Mouse (Mus musculus) heart, adult 2 months (tissue): ENCODE results near the gene Gm5447. TPM values are rescaled to one million over a fixed set of nuclear protein-coding genes. Genes with fewer than 3 reads are reported as not detected.

Experiments used
- DNase-seq, 2 experiments: peaks; one replicate each; pipeline ENCODE4 v3.0.0; 2021
- H3K27ac ChIP-seq: fragments of 200-600 bp; 2 replicates; pipeline ENCODE4 v1.8.1; 2022
- H3K27me3 ChIP-seq: fragments of 200-500 bp; 2 replicates; pipeline ENCODE4 v1.6.1; 2012; ENCODE audit warnings: mild to moderate bottlenecking, low read length, inconsistent platforms, mixed read lengths; ENCODE audit not compliant: control insufficient read depth, insufficient read depth
- H3K36me3 ChIP-seq: fragments of 200-500 bp; 2 replicates; pipeline ENCODE4 v1.6.1; 2012; ENCODE audit warnings: low read length, inconsistent platforms; ENCODE audit not compliant: control insufficient read depth, insufficient read depth
- H3K4me1 ChIP-seq: fragments of 200-500 bp; 2 replicates; pipeline ENCODE4 v1.6.1; 2011; ENCODE audit warnings: low read length; ENCODE audit not compliant: control insufficient read depth, insufficient read depth
- H3K4me3 ChIP-seq: fragments of 200-600 bp; 2 replicates; pipeline ENCODE4 v1.8.1; 2022
- H3K79me2 ChIP-seq: fragments of 200-500 bp; replicated peaks from 2 replicates; pipeline ENCODE4 v1.6.1; 2012; ENCODE audit warnings: mild to moderate bottlenecking, inconsistent platforms, low read length, moderate library complexity, mixed read lengths; ENCODE audit not compliant: control insufficient read depth, insufficient read depth
- H3K9ac ChIP-seq: fragments of 200-500 bp; 2 replicates; pipeline ENCODE4 v1.6.1; 2012; ENCODE audit warnings: low read depth, mild to moderate bottlenecking, control low read depth, inconsistent platforms, low read length, mixed read lengths
- CTCF ChIP-seq: fragments of 200-600 bp; IDR thresholded peaks from 2 replicates; pipeline ENCODE4 v1.8.1; 2022; ENCODE audit warnings: antibody characterized with exemption, mild to moderate bottlenecking, moderate library complexity
- EP300 ChIP-seq: fragments of 200-500 bp; IDR thresholded peaks from 2 replicates; pipeline ENCODE4 v1.6.1; 2011; ENCODE audit warnings: low read depth, low read length, control low read depth; ENCODE audit not compliant: insufficient read depth
- POLR2A ChIP-seq: fragments of 200-500 bp; IDR thresholded peaks from 2 replicates; pipeline ENCODE4 v1.6.1; 2011; ENCODE audit warnings: mild to moderate bottlenecking, low read depth, low read length, control low read depth; ENCODE audit not compliant: insufficient read depth
- WGBS: fragments of 180-500 bp; shearing (Covaris S2); methylation state at CpG from one replicate; pipeline ENCODE4 v1.1.7; 2018; 5-methylcytosine and 5-hydroxymethylcytosine counted together
- intact Hi-C: fragments of 180-260 bp; cut with DNase I; formaldehyde crosslinking; loops from one replicate; pipeline ENCODE4 v1.15.1; 2025
- polyA plus RNA-seq: library from polyadenylated mRNA; depleted of rRNA; stranded (reverse); fragments of >200 nt; gene quantifications from 2 replicates; pipeline ENCODE4 v1.2.3, GENCODE M21; 2012
- total RNA-seq, 2 experiments: library from RNA; stranded (reverse); gene quantifications; 2 replicates each; pipeline ENCODE4 v1.2.3; 2021

Gene Gm5447
- total and polyA plus RNA-seq, 3 experiments = not detected

GRCm38 (mm10) chr13:30997526-30998253, 23.7 kb downstream of the Gm5447 start:
- Histone ChIP-seq H3K79me2 (no peaks in the 10 kb centered on the region), H3K27me3 (no peaks in the 10 kb centered on the region), H3K4me1 (no peaks in the 10 kb centered on the region; the same call in 1 of the 2 replicates), H3K4me3 (no peak overlapping the region), H3K36me3 (no peaks in the 10 kb centered on the region), H3K9ac (no peak overlapping the region), H3K27ac (no peak overlapping the region)
- DNase-seq = no peak
- intact Hi-C loops = loop anchor here (5.0 kb wide), 1 partner anchor 620 kb away; no protein-coding TSS in a partner anchor
- no peak for TF ChIP-seq EP300
- TF ChIP-seq CTCF = no peak
- no peak for TF ChIP-seq POLR2A
- WGBS = 85% methylated on average over 8 of the region's 8 CpGs

GRCm38 (mm10) chr13:30999799-31000198, 25.8 kb downstream of the Gm5447 start:
- intact Hi-C loops = loop anchor here (5.0 kb wide), 1 partner anchor 618 kb away; no protein-coding TSS in a partner anchor
- TF ChIP-seq EP300 = no peak
- TF ChIP-seq CTCF = no peak
- no peak for TF ChIP-seq POLR2A
- H3K27ac ChIP-seq = no peak overlapping the region
- WGBS = 73% methylated on average over 6 of the region's 6 CpGs
- H3K4me3 ChIP-seq = no peak overlapping the region
- no peaks in the 10 kb centered on the region for H3K36me3 ChIP-seq
- no peak for DNase-seq
- H3K9ac ChIP-seq = no peak overlapping the region
- H3K4me1 ChIP-seq = no peaks in the 10 kb centered on the region
- H3K79me2 ChIP-seq = no peaks in the 10 kb centered on the region
- H3K27me3 ChIP-seq = no peaks in the 10 kb centered on the region

GRCm38 (mm10) chr13:31004458-31004857, 30.5 kb downstream of the Gm5447 start:
- Histone ChIP-seq H3K27me3 (no peaks in the 10 kb centered on the region), H3K4me3 (no peak overlapping the region), H3K9ac (no peak overlapping the region), H3K36me3 (no peaks in the 10 kb centered on the region), H3K4me1 (no peaks in the 10 kb centered on the region), H3K27ac (no peak overlapping the region), H3K79me2 (no peaks in the 10 kb centered on the region)
- WGBS = 53% methylated on average over 12 of the region's 12 CpGs
- TF ChIP-seq POLR2A (no peak), CTCF (no peak), EP300 (no peak)
- no peak for DNase-seq
- intact Hi-C loops = no loop called here

- Histone ChIP-seq H3K79me2 (no peaks in the 10 kb centered on the region), H3K27me3 (no peaks in the 10 kb centered on the region), H3K36me3 (no peaks in the 10 kb centered on the region), H3K4me3 (no peak overlapping the region), H3K9ac (no peak overlapping the region), H3K27ac (no peak overlapping the region), H3K4me1 (no peaks in the 10 kb centered on the region)
- 56% methylated on average over 4 of the region's 4 CpGs for WGBS
- no peak for DNase-seq
- TF ChIP-seq CTCF = no peak
- no peak for TF ChIP-seq POLR2A
- TF ChIP-seq EP300 = no peak
- intact Hi-C loops = no loop called here
Measured at GRCm38 (mm10) chr13:31004995-31005394, 31.0 kb downstream of the Gm5447 start.

- H3K9ac ChIP-seq = no peak overlapping the region
- H3K27me3 ChIP-seq = no peaks in the 10 kb centered on the region
- 83% methylated on average over 3 of the region's 3 CpGs for WGBS
- no peaks in the 10 kb centered on the region for H3K4me1 ChIP-seq
- intact Hi-C loops = no loop called here
- no peak overlapping the region for H3K4me3 ChIP-seq
- H3K79me2 ChIP-seq = no peaks in the 10 kb centered on the region
- H3K36me3 ChIP-seq = no peaks in the 10 kb centered on the region
- no peak for DNase-seq
- no peak overlapping the region for H3K27ac ChIP-seq
- no peak for TF ChIP-seq EP300
Measured at GRCm38 (mm10) chr13:31017545-31017944, 43.5 kb downstream of the Gm5447 start.

- Histone ChIP-seq H3K79me2 (no peaks in the 10 kb centered on the region), H3K9ac (no peak overlapping the region), H3K4me1 (no peaks in the 10 kb centered on the region), H3K36me3 (no peaks in the 10 kb centered on the region), H3K27ac (no peak overlapping the region), H3K4me3 (no peak overlapping the region), H3K27me3 (no peaks in the 10 kb centered on the region)
- TF ChIP-seq CTCF = no peak
- TF ChIP-seq POLR2A = no peak
- no peak for TF ChIP-seq EP300
- 49% methylated on average over 4 of the region's 4 CpGs for WGBS
- DNase-seq = no peak
- intact Hi-C loops = no loop called here
Measured at GRCm38 (mm10) chr13:31021514-31021913, 47.5 kb downstream of the Gm5447 start.
